Mouse (Mus musculus) testis, postnatal 10 days (tissue): ENCODE data around the gene Alox5.
"Not testable (repeated sequence)": the region's sequence is repeated elsewhere in the genome, so short reads cannot be mapped to it uniquely, and the experiment has no call there.

Experiments
- DNase-seq: peaks from one replicate; pipeline ENCODE4 v3.0.0; 2021; ENCODE audit warnings: low spot score

The Alox5 gene

GRCm38 (mm10) chr6:116460544-116461283 lies at the start of gene Alox5:
Alox5 (minus strand) TSS chr6:116461178.
- peak; percentile 43 for DNase-seq

- not testable (repeated sequence) for DNase-seq
These were observed 45.5 kb upstream of the Alox5 start, which contains the start of gene Olfr212 for GRCm38 (mm10) chr6:116506302-116507003. Olfr212 (plus strand) TSS chr6:116506516.

- no peak for DNase-seq
These were observed 35.0 kb upstream of the Alox5 start for GRCm38 (mm10) chr6:116495960-116496359.

DNA sequence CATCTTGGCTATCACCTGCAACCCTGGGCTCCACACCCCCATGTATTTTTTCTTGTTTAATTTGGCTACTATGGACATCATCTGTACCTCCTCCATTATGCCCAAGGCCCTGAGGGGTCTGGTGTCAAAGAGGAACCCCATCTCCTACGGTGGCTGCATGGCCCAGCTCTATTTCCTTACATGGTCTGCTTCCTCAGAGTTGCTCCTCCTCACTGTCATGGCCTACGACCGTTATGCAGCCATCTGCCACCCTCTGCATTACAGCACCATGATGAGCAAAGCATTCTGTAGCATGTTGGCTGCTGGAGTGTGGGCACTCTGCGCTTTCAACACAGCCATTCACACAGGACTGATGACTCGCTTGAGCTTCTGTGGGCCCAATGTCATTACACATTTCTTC lies 32.8 kb upstream of the Alox5 start:
- no peak for DNase-seq

DNA sequence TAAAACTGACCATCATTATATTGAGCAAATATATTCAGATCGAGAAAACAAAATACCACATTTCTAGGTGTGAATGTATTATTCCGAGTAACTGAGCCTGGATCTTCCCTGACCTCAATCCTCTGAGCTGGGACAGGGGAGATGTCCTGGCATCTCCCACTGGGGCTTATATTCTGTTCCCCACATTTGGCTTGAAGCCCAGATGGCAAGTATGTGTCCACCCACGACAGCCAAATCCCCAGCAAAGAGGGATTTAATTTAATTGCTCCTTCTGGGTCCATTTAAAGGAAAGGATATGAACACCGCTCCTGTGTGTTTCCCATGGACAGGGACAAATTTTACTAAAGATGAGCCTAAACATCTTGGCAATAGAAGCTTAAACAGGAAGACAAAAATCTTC lies 27.8 kb upstream of the Alox5 start, which contains the start of gene Olfr211:
TSS of gene Olfr211 (plus strand) at position 301 of the 400 bp plus-strand sequence.
- DNase-seq = no peak

DNA sequence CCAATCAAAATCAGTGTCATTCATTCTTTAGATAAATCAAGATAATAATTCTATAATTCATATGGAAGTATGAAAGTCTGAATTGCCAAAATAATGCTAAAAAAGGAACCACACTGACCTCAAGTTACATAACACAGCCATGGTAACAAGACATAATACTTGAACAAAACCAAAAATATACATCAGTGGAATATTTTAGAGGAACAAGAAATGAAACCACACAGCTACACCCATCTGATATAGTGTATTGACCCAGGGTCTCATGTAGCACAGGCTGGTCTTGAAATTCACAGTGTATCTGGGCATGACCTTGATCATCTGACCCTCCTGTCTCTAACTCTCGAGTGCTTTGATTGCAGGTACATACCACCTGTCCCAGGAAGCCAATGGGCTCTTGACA lies 25.9 kb upstream of the Alox5 start:
- no peak for DNase-seq

- DNase-seq = no peak
These were observed 24.1 kb upstream of the Alox5 start for GRCm38 (mm10) chr6:116485081-116485480.

DNA sequence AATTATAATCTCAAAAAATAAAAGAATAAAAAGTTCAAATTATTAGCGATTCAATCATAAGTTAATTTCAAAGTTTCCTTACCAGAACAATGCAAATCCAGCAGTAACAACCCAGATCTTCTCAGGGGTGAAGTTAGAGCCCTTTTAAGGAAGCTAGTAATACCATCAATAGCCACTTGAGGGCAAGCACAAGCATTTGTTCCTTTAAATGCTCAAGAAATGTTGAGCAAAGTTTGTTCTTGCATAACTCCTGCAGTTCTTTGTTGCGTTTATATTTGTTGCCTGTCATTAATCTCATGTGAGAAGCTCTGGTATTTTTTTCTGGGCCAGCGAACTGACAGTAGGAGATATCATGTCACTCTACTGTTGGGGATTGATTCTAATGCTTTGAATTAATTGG lies 7.1 kb upstream of the Alox5 start:
- no peak for DNase-seq

DNA sequence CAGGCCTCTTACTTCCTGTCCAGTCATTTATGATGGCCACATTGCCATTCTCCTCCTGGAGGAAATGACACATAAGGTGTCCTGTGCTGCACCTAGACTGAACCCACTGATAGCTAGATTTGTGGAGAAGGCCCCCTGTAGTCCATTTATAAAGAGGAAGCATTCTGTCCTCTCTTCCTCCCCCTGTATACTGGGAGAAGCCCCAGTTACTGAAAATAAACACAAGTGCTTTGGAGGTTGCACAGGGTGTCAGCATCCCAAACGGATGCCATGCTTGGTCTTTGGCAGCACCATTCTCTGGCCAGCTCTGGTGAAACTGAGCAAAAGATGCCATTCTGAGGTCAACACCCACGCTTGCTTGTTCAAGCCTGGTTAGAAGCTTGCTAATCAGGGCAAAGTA lies 1.7 kb downstream of the Alox5 start:
- DNase-seq = no peak

DNA sequence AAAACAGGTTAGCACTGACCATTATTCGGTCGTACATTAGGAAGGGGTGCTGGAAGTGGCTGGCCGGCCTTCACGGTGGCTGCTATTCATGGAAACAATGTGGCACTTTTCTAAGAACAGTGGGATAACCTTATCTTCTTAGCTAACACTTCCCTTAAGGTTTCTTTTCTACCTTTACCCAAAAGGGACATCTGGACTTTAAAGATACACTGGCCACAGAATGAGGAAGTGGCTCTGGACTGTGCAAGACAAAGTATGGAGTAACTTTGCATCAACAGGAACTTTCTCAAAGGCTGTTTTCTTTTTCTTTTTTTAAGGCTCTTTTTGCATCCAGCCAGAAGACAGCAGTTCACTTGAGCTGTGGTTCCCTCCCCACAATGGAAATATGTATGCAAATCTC lies 2.2 kb downstream of the Alox5 start:
- no peak for DNase-seq

DNA sequence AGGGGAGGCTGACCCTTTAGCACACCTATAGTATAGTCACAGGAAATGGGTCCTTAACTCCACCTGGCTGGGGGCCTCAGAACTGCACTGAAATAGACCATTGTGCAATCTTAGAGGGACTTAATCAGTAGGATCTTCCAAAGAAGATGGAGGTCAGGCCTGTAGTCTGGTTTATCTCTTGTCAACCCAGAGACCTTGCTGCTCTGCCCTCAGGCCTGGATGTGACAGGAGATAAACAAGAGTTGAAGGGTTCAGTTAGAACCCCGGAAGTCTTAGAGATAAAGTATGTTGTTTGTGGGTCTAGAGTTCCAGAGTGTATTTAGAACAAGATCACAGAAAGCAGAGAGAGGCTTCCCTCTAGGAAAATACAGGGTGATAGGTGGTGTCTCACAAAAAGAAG lies 4.5 kb downstream of the Alox5 start:
- no peak for DNase-seq

- no peak for DNase-seq
These were observed 5.2 kb downstream of the Alox5 start for GRCm38 (mm10) chr6:116455781-116456180.

- no peak for DNase-seq
These were observed 20.1 kb downstream of the Alox5 start for GRCm38 (mm10) chr6:116440849-116441248.

DNA sequence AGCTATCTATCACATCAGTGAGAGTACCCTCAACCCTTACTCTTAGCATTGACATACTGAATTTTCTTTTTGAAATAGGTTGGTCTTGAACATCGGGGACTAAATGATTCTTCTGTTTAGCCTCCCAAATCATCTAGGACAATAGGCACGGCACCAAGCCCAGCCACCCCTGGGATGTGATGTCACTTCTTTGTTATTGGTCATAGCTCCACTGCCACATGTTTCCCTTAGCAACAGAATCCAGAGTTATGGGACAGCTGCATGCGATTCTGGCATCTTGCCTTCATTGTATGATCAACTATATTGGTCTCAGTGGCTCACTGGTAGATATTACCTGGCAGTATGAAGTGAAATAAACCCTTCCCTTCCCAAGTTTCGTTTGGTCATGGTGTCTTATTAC lies 20.5 kb downstream of the Alox5 start:
- DNase-seq = no peak

GRCm38 (mm10) chr6:116439531-116439930 lies 21.4 kb downstream of the Alox5 start:
- no peak for DNase-seq

GRCm38 (mm10) chr6:116438864-116439263 lies 22.1 kb downstream of the Alox5 start:
- no peak for DNase-seq

- DNase-seq = no peak
These were observed 32.7 kb downstream of the Alox5 start for GRCm38 (mm10) chr6:116428282-116428681.

GRCm38 (mm10) chr6:116427552-116427951 lies 33.4 kb downstream of the Alox5 start:
- no peak for DNase-seq

DNA sequence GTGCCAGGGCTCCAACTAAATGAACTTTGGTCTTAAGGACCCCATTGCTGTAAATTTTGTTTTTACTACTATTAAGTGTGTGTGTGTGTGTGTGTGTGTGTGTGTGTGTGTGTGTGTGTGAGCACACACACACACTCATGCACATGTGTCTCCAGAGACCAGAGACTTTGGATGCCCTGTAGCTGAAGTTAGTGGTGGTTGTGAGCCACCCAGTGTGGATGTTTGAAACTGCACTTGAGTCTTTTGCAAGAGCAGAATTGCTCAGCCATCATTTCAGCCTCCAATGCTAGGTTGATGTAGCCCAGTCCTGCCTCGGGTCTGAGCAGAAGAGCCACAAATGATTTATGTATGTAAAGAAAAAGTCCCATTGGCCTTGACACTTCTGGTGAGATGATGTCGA lies 37.3 kb downstream of the Alox5 start:
- DNase-seq = peak; percentile 69

- DNase-seq = no peak
These were observed 38.0 kb downstream of the Alox5 start for GRCm38 (mm10) chr6:116422991-116423390.

DNA sequence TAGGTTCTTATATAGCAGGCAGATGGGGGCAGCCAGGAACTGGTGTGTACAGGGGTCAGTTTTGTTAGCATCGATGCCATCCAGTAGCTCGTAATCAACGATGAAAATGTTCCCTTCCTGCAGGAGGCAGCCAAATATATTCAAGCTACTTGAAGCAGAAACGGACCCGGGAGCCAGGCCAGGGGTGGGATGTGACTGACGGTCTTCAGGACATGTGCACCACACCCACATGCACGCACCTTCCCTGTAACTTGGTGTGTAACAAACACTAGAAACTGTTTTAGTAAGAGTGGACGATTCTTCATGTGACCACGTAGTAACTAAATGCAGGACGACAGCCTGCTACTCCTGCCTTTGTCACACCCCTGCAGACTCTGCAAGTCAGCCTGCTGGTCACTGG lies 40.7 kb downstream of the Alox5 start:
- no peak for DNase-seq

GRCm38 (mm10) chr6:116419699-116420098 lies 41.3 kb downstream of the Alox5 start:
- no peak for DNase-seq

DNA sequence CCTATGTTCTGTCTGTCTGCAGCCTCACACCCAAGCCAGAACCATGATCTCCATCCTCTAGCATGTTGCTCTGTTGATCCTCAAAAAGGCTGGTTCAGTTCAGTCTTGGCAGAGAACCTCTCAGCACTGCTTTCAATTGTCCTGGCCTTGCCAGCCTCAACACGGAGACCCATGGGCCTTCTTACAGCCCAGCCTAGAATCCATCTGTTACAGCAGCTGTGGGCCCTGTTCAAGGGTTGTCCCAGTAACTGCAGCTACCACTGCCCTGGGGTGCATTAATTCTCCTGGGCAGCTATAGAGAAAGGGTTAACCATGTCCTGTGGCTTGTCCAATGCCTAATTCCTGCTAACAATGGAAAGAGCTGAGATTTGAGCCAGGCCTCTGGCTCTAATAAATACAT lies 42.5 kb downstream of the Alox5 start:
- no peak for DNase-seq
